Comparison of ENCODE assay signal across 33 mouse cellular contexts in genomic region chr5:121525774-121526450, GRCm38 (mm10). TPM values are rescaled to one million over a fixed set of nuclear protein-coding genes. Genes with fewer than 3 reads are reported as not detected.
DNase-seq lines count a peak whose midpoint lies in the region; ATAC-seq and TF ChIP-seq lines count a peak whose summit lies in the region.
"Had no signal": no experiment of that assay in that cellular context is flagged by ENCODE, and none has a peak within 500 bp of the region (broad histone marks: within the 10 kb centered on the region; RNA-seq: fewer than 3 reads in every experiment).

No protein-coding gene starts in this region.

- TF ChIP-seq CTCF in heart, adult 2 months (IDR thresholded peaks at IDR 0.05) = no peak
- TF ChIP-seq CTCF in lung, adult 2 months (IDR thresholded peaks at IDR 0.05; ENCODE audit: insufficient read depth, low read length) = no peak
- TF ChIP-seq CTCF in lung, postnatal 0 days (IDR thresholded peaks at IDR 0.05) = no peak

- peaks cover 65% of the 10 kb centered on the region for H3K36me3 ChIP-seq in heart, embryonic 15.5 days
- no peaks in the 10 kb centered on the region for H3K36me3 ChIP-seq in heart, adult 2 months (ENCODE audit: control insufficient read depth, insufficient read depth, low read length)
- peaks cover 69% of the 10 kb centered on the region for H3K36me3 ChIP-seq in lung, embryonic 15.5 days
- peaks cover 29% of the 10 kb centered on the region for H3K36me3 ChIP-seq in lung, postnatal 0 days (ENCODE audit: insufficient read depth, low read length)

- 0 out of 2 replicates have a peak, but pooled peaks have one; percentile 43 for ATAC-seq in heart, embryonic 15.5 days (replicated peaks; ENCODE audit: insufficient number of reproducible peaks, insufficient read depth, low FRiP score, low read depth)
- ATAC-seq in lung, embryonic 15.5 days (ENCODE audit: borderline replicate concordance, extremely low read depth, low FRiP score, low TSS enrichment) = peak; percentile 62
- ATAC-seq in lung, postnatal 0 days = peak; percentile 85
- ATAC-seq: forebrain, postnatal 0 days; Patski had no signal

- TF ChIP-seq POLR2A in heart, adult 2 months (IDR thresholded peaks at IDR 0.05; ENCODE audit: insufficient read depth, low read depth, low read length) = no peak
- TF ChIP-seq POLR2A in lung, adult 2 months (IDR thresholded peaks at IDR 0.05; ENCODE audit: borderline replicate concordance, extremely low read depth, low read depth, low read length) = no peak

- no peaks in the 10 kb centered on the region for H3K9me3 ChIP-seq in heart, embryonic 15.5 days (replicated peaks)
- no peaks in the 10 kb centered on the region for H3K9me3 ChIP-seq in lung, embryonic 15.5 days
- H3K9me3 ChIP-seq in lung, postnatal 0 days (ENCODE audit: low read length) = no peaks in the 10 kb centered on the region
- H3K9me3 ChIP-seq: embryonic facial prominence, embryonic 12.5 days; G1E; hindbrain, embryonic 13.5 days; limb, embryonic 15.5 days; midbrain, embryonic 12.5 days had no signal

- no peaks in the 10 kb centered on the region for H3K79me2 ChIP-seq in heart, adult 2 months (replicated peaks; ENCODE audit: control insufficient read depth, insufficient read depth, low read length)

- H3K9ac ChIP-seq in heart, embryonic 15.5 days = no peak overlapping the region
- H3K9ac ChIP-seq in heart, adult 2 months (ENCODE audit: low read depth, low read length) = no peak overlapping the region
- no peak overlapping the region for H3K9ac ChIP-seq in lung, embryonic 15.5 days
- H3K9ac ChIP-seq in lung, postnatal 0 days (replicated peaks; ENCODE audit: low read depth) = no peak overlapping the region
- H3K9ac ChIP-seq: embryonic facial prominence, embryonic 12.5 days; forebrain, postnatal 0 days; hindbrain, embryonic 13.5 days; limb, embryonic 15.5 days; liver, embryonic 14.5 days; midbrain, embryonic 12.5 days had no signal

- intact Hi-C loops in heart, adult 2 months (cut with DNase I) = no loop called here

- no peaks in the 10 kb centered on the region for H3K27me3 ChIP-seq in heart, embryonic 15.5 days
- no peaks in the 10 kb centered on the region for H3K27me3 ChIP-seq in heart, adult 2 months (ENCODE audit: control insufficient read depth, insufficient read depth, low read length)
- H3K27me3 ChIP-seq in lung, embryonic 15.5 days = no peaks in the 10 kb centered on the region
- no peaks in the 10 kb centered on the region for H3K27me3 ChIP-seq in lung, postnatal 0 days (replicated peaks; ENCODE audit: insufficient read depth, low read length)
- H3K27me3 ChIP-seq: CH12.LX; embryonic facial prominence, embryonic 12.5 days; hindbrain, embryonic 13.5 days; limb, embryonic 15.5 days; midbrain, embryonic 12.5 days; Patski had no signal

- DNase-seq in heart, adult 2 months = no peak
- DNase-seq in lung, adult 2 months = no peak
- DNase-seq in lung, postnatal 0 days (ENCODE audit: low spot score) = peak; percentile 69
- DNase-seq in urinary bladder, adult 18-20 months (ENCODE audit: low spot score in 2 of 2) = no peak
- DNase-seq in spleen, postnatal 4 days (ENCODE audit: low spot score in 2 of 2) = no peak
- DNase-seq: B cell, adult 2 months; cerebellum, adult 2 months; cerebellum, postnatal 25 days; forebrain, postnatal 0 days; gastrocnemius, postnatal 36 days; kidney, adult 11 months; layer of hippocampus, adult 9-11 months; left cerebral cortex, postnatal 4 days had no signal

- no peak overlapping the region for H3K27ac ChIP-seq in heart, embryonic 15.5 days
- no peak overlapping the region for H3K27ac ChIP-seq in heart, adult 2 months
- H3K27ac ChIP-seq in lung, embryonic 15.5 days = no peak overlapping the region
- no peak overlapping the region for H3K27ac ChIP-seq in lung, postnatal 0 days (ENCODE audit: low read length)
- H3K27ac ChIP-seq: embryonic facial prominence, embryonic 12.5 days; hindbrain, embryonic 13.5 days; limb, embryonic 15.5 days; liver, embryonic 14.5 days; midbrain, embryonic 12.5 days; stomach, postnatal 0 days had no signal

- TF ChIP-seq EP300 in heart, adult 2 months (IDR thresholded peaks at IDR 0.05; ENCODE audit: insufficient read depth, low read depth, low read length) = no peak
- TF ChIP-seq EP300 in lung, postnatal 0 days (IDR thresholded peaks at IDR 0.05) = peak; percentile 48; the same call in 1 of the 2 replicates

- H3K4me2 ChIP-seq in heart, embryonic 15.5 days = no peak overlapping the region
- no peak overlapping the region for H3K4me2 ChIP-seq in lung, embryonic 15.5 days
- no peak overlapping the region for H3K4me2 ChIP-seq in lung, postnatal 0 days (replicated peaks; ENCODE audit: low read depth, low read length)
- H3K4me2 ChIP-seq: embryonic facial prominence, embryonic 12.5 days; hindbrain, embryonic 13.5 days; limb, embryonic 15.5 days; midbrain, embryonic 12.5 days had no signal

- H3K4me1 ChIP-seq in heart, embryonic 15.5 days (replicated peaks) = 0 out of 2 replicates have a peak, but pooled peaks cover 3% of the 10 kb centered on the region
- H3K4me1 ChIP-seq in heart, adult 2 months (ENCODE audit: control insufficient read depth, insufficient read depth, low read length) = no peaks in the 10 kb centered on the region; the same call in 1 of the 2 replicates
- 0 out of 2 replicates have a peak, but pooled peaks cover 6% of the 10 kb centered on the region for H3K4me1 ChIP-seq in lung, embryonic 15.5 days
- H3K4me1 ChIP-seq in lung, adult 2 months (ENCODE audit: control insufficient read depth, insufficient read depth, low read length) = no peaks in the 10 kb centered on the region
- no peaks in the 10 kb centered on the region for H3K4me1 ChIP-seq in lung, postnatal 0 days (ENCODE audit: insufficient read depth, low read depth, low read length)
- H3K4me1 ChIP-seq: embryonic facial prominence, embryonic 12.5 days; hindbrain, embryonic 13.5 days; limb, embryonic 15.5 days; midbrain, embryonic 12.5 days had no signal

- 67% methylated on average over 14 of the region's 14 CpGs for WGBS in heart, embryonic 15.5 days
- WGBS in heart, adult 2 months = 77% methylated on average over 14 of the region's 14 CpGs
- WGBS in lung, embryonic 15.5 days = 63% methylated on average over 14 of the region's 14 CpGs
- WGBS in lung, adult 2 months = 77% methylated on average over 14 of the region's 14 CpGs
- WGBS in lung, postnatal 0 days = 67% methylated on average over 14 of the region's 14 CpGs

- H3K4me3 ChIP-seq in heart, embryonic 15.5 days = no peak overlapping the region
- H3K4me3 ChIP-seq in heart, adult 2 months = no peak overlapping the region
- no peak overlapping the region for H3K4me3 ChIP-seq in lung, embryonic 15.5 days
- no peak overlapping the region for H3K4me3 ChIP-seq in lung, adult 2 months (replicated peaks; ENCODE audit: extremely low read depth, low read depth, low read length)
- no peak overlapping the region for H3K4me3 ChIP-seq in lung, postnatal 0 days (ENCODE audit: low read depth, low read length)
- H3K4me3 ChIP-seq: embryonic facial prominence, embryonic 12.5 days; hindbrain, embryonic 13.5 days; limb, embryonic 15.5 days; midbrain, embryonic 12.5 days had no signal

RNA-seq across cellular contexts. Expression of gene Adam1a, which starts 19.4 kb away (rescaled TPM):
- polyA plus RNA-seq in heart, embryonic 15.5 days (2015; fragmentation: Nextera tagmentation; extraction: Ambion mirVana) = 0.86 and 0.91 TPM in 2 replicates
- 1 to 10 TPM; 1.0 to 2.5 TPM for total RNA-seq in heart, adult 2 months (2021)
- 3.4 and 3.9 TPM in 2 replicates for polyA plus RNA-seq in heart, adult 2 months (2012; rRNA removed)
- polyA plus RNA-seq in lung, embryonic 15.5 days (2015; fragmentation: Nextera tagmentation; extraction: Ambion mirVana) = 1.1 and 1.5 TPM in 2 replicates
- polyA plus RNA-seq in lung, adult 2 months (2012; rRNA removed) = 4.4 and 5.7 TPM in 2 replicates
- polyA plus RNA-seq in lung, postnatal 0 days (2015; fragmentation: Nextera tagmentation; extraction: Ambion mirVana) = 1.4 and 1.6 TPM in 2 replicates

RNA-seq across cellular contexts. Expression of gene Gm42878, which starts 19.4 kb away (rescaled TPM):
- polyA plus RNA-seq in heart, embryonic 15.5 days (2015; fragmentation: Nextera tagmentation; extraction: Ambion mirVana) = 0.18 TPM in 1 of 2 replicates, not detected in the other
- total RNA-seq in heart, adult 2 months (2021) = under 1 TPM in 1 of 2 experiments, not detected in 1; 0.63 TPM
- polyA plus RNA-seq in heart, adult 2 months (2012; rRNA removed) = 0.16 and 0.79 TPM in 2 replicates
- polyA plus RNA-seq in lung, embryonic 15.5 days (2015; fragmentation: Nextera tagmentation; extraction: Ambion mirVana) = not detected in 2 replicates
- polyA plus RNA-seq in lung, adult 2 months (2012; rRNA removed) = 0.28 TPM in 1 of 2 replicates, not detected in the other
- polyA plus RNA-seq in lung, postnatal 0 days (2015; fragmentation: Nextera tagmentation; extraction: Ambion mirVana) = not detected in 2 replicates
- total RNA-seq: adrenal gland, adult 8-10 months; G1E; gastrocnemius, postnatal 36 days; left cerebral cortex, adult 18-20 months; left cerebral cortex, postnatal 4 days; megakaryocyte, adult 5-6 weeks; monocyte, adult 5-6 weeks; neutrophil, adult 5-6 weeks had no signal
- polyA plus RNA-seq: forebrain, embryonic 11.5 days; forebrain, postnatal 0 days; G1E; hindbrain, embryonic 13.5 days; kidney, embryonic 16.5 days; limb, embryonic 15.5 days; midbrain, embryonic 12.5 days; small intestine, adult 2 months; stomach, postnatal 0 days had no signal

RNA-seq across cellular contexts. Expression of gene Mapkapk5, which starts 19.8 kb away (rescaled TPM):
- 30.5 and 33.1 TPM in 2 replicates for polyA plus RNA-seq in heart, embryonic 15.5 days (2015; fragmentation: Nextera tagmentation; extraction: Ambion mirVana)
- total RNA-seq in heart, adult 2 months (2021) = 10 to 100 TPM; 79.8 to 84.2 TPM
- 33.0 and 67.7 TPM in 2 replicates for polyA plus RNA-seq in heart, adult 2 months (2012; rRNA removed)
- 48.2 and 49.2 TPM in 2 replicates for polyA plus RNA-seq in lung, embryonic 15.5 days (2015; fragmentation: Nextera tagmentation; extraction: Ambion mirVana)
- polyA plus RNA-seq in lung, adult 2 months (2012; rRNA removed) = 20.6 and 36.8 TPM in 2 replicates
- 39.1 and 42.1 TPM in 2 replicates for polyA plus RNA-seq in lung, postnatal 0 days (2015; fragmentation: Nextera tagmentation; extraction: Ambion mirVana)

RNA-seq across cellular contexts. Expression of gene Adam1b, which starts 22.7 kb away (rescaled TPM):
- 0.05 and 0.11 TPM in 2 replicates for polyA plus RNA-seq in heart, embryonic 15.5 days (2015; fragmentation: Nextera tagmentation; extraction: Ambion mirVana)
- total RNA-seq in heart, adult 2 months (2021) = not detected
- 0.04 TPM in 1 of 2 replicates, not detected in the other for polyA plus RNA-seq in heart, adult 2 months (2012; rRNA removed)
- not detected in 2 replicates for polyA plus RNA-seq in lung, embryonic 15.5 days (2015; fragmentation: Nextera tagmentation; extraction: Ambion mirVana)
- not detected in 2 replicates for polyA plus RNA-seq in lung, adult 2 months (2012; rRNA removed)
- 0.14 and 0.38 TPM in 2 replicates for polyA plus RNA-seq in lung, postnatal 0 days (2015; fragmentation: Nextera tagmentation; extraction: Ambion mirVana)
- total RNA-seq: forebrain, postnatal 0 days; G1E; gastrocnemius, postnatal 36 days; left cerebral cortex, postnatal 4 days; megakaryocyte, adult 5-6 weeks; neutrophil, adult 5-6 weeks had no signal
- polyA plus RNA-seq: cerebellum, adult 2 months; embryonic facial prominence, embryonic 12.5 days; forebrain, postnatal 0 days; G1E; large intestine, adult 2 months; liver, embryonic 14.5 days; midbrain, embryonic 12.5 days; small intestine, adult 2 months; stomach, postnatal 0 days had no signal
